Mouse (Mus musculus) adrenal gland, postnatal 4 days (tissue): Measurements from ENCODE around the gene Ceacam5. TPM values are rescaled to one million over a fixed set of nuclear protein-coding genes. Genes with fewer than 3 reads are reported as not detected.

Experiments used
- DNase-seq, 2 experiments: peaks; one replicate each; pipeline ENCODE4 v3.0.0; 2021 to 2022; ENCODE audit warnings: low spot score in 2 of 2, mixed read lengths in 2 of 2
- long read RNA-seq, 2 experiments: library from polyadenylated mRNA; stranded (forward); transcript quantifications; one replicate each; pipeline ENCODE4 v2.0.0; 2021
- total RNA-seq, 2 experiments: library from RNA; stranded (reverse); gene quantifications; 2 replicates each; pipeline ENCODE4 v1.2.3; 2021

Ceacam5 gene
- total RNA-seq = not detected
- long read RNA-seq, experiment 1 = 0 reads
- long read RNA-seq, experiment 2 = 0 reads

DNA sequence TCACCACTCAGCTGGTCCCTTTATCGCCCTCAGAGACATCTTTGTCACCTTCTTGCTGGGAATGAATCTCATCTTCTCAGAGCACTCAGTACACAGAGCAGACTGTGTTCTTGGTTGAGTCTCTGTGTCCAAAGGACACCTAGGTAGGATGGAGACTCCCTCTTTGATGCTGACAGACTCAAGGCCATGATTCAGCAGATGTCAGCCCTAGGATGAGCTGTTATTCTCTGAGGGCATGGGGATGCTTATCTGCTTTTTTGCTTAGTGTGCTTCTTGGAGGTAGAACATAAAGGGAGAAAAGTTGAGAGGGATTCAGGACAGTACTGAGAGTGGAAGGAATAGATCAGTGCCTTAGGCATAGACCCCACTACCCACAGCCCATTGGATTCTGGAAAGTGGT lies at the start of gene Ceacam5:
Gene Ceacam5 (plus strand): TSS at position 301 of the 400 bp plus-strand sequence.
- DNase-seq = no peak

Other genes starting within 250 kb of the Ceacam5 start
- gene Ceacam14, start 99.4 kb downstream of the Ceacam5 start, total RNA-seq = not detected
- gene Gm5155, start 158.5 kb downstream of the Ceacam5 start, total RNA-seq = not detected